Mouse (Mus musculus) 416B (cell line): ENCODE data around the gene Arhgap33.
A peak's percentile ranks its signal among the peaks of the same experiment; 100 is the strongest.
"Not testable (repeated sequence)": the region's sequence is repeated elsewhere in the genome, so short reads cannot be mapped to it uniquely, and the experiment has no call there.

Experiments used
- DNase-seq: peaks from one replicate; pipeline ENCODE4 v3.0.0; 2011; ENCODE audit warnings: low read depth

Arhgap33 gene

DNA sequence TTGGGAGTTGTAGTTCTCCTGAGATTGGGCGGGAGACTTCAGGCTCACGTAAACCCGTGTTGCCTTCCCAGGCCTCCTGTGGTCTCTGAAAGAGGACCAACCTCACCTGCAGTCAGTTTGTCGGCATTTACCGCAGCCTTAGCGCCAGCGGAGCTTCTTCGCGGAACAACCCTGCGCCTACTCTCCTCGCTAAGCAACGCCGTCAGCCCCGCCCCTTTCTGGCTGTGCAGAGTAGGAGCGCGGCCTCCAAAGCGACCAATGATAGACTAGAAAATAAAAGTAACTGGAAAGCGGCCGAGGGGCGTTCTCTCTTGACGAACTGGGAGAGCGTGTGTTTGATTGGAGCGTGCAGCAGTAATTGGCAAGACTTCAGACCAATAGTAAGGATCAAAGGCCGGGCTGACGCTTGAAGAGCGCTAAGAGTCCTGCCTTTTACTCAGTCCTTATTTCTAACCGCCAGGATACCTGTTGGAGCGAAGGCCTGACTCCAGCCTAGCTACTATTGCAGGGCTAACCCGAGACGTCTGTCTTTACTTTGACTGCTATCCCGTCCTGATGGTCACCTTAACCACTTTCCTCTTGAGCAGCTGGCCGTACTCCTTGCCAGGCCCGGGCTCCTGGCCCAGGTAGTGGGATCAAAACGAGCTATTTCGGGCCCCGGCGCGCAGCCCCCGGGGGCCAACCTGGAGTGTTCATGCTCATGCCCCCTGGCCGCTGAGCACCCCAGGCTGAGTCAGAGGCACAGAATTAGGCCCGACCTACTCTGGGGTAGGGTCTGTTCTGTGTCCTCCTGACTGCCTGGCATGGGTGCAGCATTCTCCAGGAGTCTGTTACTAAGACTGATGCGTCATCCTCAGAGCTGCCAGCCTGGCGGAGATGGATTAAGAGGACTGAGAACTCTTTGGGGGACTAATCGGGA is 17.5 kb upstream of the Arhgap33 start, which contains the start of the genes Hspb6 and Proser3:
Hspb6 (plus strand) TSS at position 77 of the 919 bp plus-strand sequence.
Proser3 (minus strand) TSS at position 198 of the 919 bp plus-strand sequence.
- peak; percentile 100 for DNase-seq

DNA sequence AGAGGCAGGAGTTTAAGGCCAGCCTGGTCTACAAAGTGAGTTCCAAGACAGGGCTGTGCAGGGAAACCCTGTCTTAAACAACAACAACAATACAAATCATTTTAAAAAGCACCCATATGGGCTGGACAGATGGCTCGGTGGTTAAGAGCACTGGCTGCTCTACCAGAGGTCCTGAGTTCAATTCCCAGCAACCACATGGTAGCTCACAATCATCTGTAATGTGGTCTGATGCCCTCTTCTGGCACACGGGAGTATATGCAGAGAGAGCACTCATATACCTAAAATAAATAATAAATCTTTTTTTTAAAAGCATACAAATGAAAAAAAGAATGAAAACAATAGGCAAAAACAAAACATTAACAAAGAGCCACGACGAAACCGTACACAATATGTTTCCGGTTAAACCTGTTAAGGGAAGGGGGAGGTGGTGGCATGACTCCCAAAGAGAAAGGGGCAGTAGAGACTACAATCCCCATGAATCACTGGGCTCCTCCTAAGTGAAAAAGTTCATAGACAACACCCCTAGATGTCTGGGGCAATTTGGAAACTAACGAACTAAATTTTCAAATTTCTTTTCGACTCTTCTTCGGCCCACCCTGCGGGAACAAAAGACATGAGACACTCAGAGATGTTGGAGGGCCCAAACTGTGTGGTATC is 16.7 kb upstream of the Arhgap33 start:
- DNase-seq, result peak; percentile 90

DNA sequence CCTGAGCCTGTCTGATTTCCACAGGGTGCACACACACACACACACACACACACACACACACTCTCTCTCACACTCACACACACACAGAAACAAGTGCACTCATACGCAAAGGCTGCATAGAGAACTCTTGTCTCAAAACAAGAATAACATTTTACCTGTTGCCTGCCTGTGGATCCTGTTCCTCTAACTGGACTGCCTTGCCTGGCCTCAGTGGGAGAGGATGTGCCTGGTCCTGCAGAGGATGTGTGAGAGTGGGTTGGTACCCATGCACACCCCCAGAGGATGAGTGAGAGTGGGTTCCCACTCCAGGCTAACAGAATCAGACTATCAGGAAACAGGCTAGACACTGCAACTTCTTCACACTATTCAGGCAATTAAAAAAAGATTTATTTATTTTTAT is 15.7 kb upstream of the Arhgap33 start:
- DNase-seq, result no peak

DNA sequence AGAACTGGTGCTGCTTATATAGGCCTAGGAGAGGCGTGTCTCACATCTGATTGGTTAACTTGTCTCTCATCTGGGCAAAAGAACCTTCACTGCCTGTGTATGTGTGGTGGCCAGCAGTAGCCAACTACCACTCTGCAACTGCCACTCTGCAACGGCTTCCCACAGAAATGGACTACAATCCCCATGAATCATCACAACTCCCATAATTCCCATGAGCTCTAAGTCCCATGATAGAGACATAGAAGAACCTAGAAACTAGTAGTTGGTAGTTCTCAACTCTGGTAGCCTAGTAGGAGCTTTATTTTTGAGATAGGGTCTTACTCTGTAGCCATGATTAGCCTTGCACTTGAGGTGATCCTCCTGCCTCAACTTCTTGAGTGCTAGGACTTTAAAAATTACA is 15.0 kb upstream of the Arhgap33 start:
- no peak for DNase-seq

DNA sequence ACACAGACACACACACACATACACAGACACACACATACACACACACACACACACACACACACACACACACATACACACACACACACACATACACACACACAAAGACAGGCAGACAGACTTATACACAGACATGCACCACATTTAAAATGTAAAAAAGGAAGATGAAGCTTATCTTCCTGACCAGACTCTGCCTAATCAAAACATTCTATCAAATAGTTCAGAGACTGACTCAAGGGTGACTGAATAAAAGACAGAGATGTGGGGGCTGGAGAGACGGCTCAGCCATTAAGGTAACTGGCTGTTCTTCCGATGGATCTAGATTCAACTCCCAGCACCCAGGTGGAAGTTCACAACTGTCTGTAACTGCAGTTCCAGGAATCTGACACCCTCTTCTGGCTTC is 9.5 kb upstream of the Arhgap33 start:
- DNase-seq, result no peak

DNA sequence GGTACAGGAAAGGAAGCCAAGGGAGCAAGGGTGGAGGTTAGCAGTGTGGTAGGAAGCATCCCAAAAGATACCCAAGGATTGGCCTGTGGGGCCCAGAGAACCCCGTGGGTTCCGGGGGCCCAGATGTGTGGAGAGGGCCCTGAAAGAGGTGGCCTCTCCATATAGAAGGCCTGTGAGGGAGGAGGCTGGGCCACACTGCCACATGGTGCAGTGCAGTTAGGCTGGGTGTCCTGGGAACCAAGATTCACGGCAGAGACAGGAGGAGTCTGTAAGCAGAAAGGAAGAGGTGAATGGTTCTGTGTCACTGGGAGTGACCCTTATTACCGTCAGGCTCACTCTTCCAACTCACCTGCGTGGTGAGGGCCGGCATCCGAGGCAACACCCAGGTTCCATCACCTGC is 5.7 kb upstream of the Arhgap33 start:
- no peak for DNase-seq

DNA sequence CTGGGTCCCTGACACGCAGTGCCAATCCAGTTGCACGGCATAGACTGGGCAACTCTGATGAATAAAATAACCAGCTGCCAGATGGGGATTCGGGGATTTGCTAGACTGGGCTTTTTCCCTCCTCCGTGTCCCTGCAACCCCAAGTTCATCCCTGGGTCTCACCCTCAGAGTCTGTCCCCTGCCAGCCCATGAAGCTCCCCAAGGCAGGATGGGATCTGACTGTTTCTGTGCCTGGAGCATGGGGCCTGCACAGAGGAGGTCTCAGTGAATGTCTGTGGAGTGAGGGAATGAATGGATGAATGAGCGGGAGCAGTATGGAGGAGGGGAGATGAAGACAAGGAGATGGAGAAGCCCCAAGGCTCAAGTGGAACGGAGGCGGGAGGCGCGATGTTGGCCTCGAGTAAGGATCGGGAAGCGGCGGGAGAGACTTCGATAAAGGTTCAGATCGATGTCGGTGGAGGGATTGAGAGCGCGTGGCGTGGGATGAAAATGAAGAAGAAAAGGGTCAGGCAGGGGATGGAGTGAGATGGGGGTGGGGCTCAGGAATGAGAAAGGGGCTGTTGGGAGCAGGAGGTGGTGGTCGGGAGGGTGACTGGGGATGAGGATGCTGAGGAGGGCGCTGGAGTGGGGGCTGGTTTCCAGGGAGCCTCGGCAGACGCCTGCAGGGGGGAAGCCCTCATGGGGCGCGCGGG is 773 bp downstream of the Arhgap33 start:
- no peak for DNase-seq

DNA sequence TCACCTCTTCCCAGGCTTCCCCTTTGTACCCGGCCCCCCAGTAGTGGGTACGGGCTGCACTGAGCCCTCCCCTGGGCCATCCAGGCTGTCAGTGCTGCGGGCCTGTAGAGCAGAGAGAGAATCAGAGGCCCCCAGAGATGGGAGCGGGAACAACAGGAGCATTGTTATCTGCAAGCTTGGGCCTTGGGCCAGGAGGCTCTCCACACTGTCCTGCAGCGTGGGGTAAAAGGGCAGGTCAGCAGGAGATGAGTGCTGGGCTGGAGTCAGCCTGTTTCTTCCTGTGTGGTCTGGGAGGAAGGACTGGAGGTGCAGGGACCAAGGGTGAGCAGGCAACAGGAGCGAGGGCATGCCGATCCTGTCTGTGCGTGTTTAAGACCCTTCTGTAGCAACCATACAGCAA is 1.9 kb downstream of the Arhgap33 start:
- no peak for DNase-seq

DNA sequence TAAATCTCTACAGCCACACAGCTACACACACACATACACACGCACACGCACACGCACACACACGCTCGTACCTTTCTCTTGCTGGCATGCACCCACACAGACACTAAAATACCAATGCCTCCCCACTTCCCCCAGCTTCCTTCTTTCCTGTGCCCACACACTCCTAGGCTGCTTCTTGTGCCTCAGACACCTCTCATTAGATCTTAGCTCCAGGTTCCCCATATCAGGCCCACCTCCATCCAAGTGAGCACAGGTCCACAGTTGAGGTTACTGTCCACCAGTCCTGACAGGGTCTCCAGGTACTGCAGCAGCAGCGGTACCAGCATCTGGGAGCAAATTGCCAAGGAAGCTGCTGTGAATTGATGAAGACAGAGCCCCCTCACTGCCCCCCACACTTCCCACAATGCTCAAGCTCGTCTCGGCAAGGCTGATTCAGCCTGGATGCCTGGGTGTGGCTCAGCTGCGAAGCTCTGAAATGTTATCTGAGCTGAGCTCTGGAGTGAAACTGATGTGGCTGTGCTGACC is 3.5 kb downstream of the Arhgap33 start:
- no peak for DNase-seq

DNA sequence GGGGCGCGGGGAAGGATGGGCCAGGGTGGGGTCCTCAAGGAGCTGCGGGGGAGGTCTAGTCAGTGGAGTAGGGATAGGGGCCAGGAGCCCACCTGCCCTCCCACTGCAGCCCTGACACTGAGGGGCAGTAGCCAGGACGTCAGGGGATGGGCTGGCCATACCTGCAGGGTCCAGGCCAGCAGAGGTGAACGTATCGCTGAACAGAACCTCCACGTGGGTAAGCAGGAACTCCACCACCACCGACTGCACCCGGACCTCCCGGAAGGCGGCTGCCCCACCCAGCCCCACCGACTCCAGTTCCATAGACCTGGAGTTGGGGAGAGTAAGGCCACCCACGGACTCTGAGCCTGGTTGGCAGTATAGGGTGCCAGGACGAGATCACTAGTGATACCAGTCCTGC is 7.9 kb downstream of the Arhgap33 start:
- no peak for DNase-seq

DNA sequence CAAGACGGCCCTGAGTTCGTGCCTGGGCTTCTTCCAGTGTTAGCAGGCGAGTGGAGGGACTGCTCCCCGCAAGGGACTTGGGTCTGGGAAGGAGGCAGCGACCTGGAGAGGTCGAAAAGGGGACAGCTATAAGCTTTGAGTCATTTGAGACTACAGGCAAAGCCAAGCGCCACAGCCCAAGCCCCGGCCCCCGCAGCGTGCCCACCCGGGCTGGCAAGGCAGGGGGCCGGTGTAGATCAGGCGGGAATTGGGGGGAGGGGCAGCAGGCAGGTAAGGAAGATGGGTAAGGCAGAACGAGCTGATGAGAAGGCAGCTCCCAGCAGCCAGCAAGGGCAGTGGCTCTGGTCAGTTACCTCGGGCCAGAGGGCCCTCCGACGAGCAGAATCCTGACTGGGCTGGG is 8.5 kb downstream of the Arhgap33 start:
- no peak for DNase-seq

DNA sequence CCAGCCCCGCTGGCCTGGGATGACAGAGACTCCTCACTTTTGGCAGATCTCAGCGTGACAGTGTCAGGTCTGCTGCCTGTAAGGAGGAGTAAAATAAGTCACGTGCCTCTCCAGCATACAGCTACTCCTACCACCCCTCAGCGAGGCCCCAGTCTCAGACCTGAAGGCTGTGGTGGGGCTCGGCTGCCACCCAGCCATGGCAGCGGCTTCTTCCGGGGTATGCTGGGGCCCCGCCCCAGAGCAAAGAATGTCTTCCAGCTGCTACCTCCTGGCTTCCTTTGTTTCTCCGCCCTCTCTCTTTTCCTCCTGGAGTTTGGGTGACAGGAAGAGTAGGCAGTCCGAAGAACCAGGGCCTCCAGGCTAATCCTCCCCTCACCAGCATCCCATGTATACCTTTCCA is 8.9 kb downstream of the Arhgap33 start:
- no peak for DNase-seq

DNA sequence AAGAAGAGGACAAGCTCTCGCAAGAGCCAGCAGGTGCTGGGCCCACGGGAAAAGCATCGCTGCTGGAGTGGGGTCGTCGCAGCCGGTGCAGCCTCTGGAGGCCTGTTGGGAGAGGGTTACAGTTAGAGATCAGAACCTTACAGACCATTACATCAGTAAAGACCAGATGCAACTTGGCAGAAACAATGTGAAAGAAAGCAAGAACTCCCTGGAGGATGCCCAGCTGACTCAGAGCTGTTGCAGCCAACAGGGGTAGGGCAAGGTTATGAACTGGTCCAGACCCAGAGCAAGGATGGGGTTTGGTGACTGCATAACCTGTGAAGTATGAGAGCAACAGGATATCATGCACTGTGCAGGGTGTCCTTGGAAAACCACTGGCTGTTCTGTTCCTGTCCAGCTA is 10.4 kb downstream of the Arhgap33 start:
- no peak for DNase-seq

DNA sequence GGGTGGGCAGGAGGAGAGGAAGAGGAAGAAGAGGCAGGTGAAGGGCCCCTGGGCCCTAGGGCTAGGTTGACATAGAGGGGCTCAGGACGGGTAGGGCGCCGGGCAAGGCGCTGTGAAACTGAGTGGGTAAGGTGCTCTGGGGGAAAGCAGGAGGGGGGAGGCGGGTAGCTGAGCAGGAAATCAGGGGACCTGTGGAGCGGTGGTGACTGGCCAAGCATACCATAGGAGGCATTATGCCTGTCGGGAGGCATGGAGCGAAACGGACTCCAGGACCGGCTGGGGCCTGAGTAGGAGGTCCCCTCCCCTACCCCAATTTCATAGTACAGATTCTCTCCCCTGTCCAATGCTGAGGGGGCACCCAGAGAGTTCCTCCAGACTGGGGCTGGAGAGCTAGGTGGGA is 12.0 kb downstream of the Arhgap33 start:
- no peak for DNase-seq

DNA sequence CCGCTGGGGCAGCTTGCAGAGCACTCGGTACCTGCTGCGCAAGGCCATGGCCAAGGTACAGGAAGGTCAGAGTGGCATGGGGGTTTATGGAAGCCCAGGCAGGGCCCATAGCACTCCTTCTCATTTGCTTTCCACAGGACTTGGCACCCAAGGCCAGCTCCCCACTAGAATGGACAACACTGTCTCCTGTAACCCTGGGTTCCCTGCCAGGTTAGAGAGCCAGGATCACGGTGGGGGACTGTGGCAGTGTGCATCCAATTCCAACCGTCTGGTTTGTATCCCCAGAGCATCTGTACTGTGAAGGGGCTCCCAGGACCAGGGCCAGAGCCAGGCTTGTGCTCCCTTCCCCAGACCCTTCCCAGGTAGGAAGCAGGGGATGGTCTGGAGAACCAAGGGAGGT is 14.0 kb downstream of the Arhgap33 start:
- DNase-seq, result no peak

DNA sequence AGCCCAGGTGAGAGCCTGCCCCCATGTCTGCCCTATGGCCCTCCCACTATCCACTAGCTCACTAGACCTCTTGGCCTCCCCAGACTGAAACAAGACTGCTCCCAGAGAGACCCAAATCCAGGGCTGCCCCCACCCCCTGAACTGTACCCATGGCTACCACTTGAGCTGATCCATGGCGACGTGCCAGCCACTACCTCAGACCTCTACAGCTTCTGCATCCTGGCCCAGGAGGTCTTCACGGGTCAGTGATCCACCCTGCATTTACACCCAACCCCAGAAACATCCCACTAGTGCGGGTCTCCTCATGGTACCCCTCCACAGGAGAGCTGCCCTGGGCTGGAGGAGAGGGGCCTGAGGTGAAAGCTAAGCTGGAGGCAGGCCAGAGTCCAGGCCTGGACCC is 14.5 kb downstream of the Arhgap33 start:
- no peak for DNase-seq

DNA sequence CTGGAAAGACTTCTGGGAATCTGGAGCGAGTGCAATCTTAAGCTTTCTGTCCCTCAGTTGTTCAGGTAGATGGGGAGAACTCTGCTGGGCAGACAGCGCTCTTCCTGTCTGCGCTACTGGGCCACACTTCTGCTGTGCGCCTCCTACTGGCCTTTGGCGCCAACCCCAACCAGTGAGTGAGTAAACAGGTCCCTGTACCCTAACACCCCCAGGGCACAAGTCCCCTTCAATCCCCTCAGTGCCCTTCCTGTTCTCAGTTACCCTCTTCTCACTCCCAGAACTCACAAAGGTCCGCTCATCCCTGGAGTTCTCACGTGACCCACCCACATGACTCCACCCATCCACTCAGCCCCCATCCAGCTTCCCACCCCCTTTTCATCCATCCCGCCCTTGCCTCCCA is 16.5 kb downstream of the Arhgap33 start:
- DNase-seq, result no peak

DNA sequence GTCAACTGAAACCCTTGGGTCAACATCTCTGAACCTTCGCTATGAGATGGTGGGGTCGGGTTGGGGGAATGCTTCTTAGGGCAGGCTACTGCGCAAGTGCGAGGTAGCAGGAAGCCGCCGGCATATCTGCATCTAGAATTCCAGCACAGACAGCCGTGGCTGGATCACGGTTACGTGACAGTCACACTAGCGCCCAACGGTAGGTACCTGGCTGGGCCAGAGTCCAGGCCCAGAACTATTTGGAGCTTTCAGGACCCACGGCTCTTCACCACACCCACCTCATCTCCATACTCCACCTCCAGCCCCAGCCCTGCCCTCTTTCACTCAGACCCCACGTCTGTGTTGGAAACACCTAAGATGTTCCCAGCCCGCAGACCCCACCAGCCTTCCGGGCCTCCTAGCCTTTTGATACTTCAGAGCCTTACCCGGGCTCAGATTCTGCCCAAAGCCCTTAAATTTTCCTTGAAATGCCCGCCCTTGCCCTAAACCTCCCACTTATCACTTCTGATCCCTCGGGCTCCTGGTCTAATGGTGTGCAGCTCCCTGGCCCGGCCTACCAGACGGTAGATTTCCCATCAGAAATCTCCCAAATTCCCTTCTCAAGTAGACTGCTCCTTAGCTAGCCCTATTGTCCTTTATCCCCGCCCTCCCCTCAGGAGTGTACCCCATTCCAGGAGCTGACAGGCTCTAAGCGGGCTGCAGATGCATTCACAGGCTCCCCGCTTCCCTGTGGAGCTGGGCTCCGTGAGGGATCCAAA is 19.7 kb downstream of the Arhgap33 start:
- no peak for DNase-seq

DNA sequence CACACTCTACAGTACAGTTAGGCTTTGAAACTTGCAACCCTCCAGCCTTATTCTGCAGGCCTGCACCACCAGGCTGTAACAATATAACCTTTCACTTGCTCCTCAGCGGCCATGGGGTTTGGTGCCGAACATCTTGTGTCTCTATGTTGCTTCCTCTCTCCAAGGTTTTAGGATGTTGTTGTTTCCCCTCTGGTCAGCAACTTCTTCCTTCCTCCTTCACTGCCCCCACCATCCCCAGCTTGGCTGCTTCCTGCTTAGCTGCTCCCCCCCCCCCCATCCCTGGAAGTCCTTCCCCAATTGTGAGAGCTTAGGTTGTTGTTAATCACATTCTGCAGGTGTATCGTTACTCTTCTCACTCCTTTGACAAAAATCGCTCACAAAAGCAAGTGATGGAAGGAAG is 26.8 kb downstream of the Arhgap33 start:
- DNase-seq, result no peak

DNA sequence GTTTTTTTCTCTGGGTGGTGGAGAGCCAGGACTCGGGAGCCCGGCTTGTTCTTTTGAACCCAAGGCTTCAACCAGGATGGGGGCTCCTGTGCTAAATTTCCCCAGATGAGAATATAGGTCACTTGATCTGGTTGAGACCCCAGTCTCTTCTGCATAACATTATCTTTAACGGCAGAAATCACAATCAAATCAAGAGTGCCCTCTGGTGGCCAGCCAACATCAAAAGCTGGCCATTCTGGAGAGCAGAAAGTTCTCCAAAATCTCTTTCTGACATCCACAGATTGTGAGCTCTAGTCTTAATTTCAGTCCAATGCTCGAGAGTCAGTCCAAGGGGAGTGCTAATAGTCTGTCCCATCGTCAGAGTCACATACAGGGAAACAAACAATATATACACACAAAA is 33.7 kb downstream of the Arhgap33 start:
- not testable (repeated sequence) for DNase-seq

DNA sequence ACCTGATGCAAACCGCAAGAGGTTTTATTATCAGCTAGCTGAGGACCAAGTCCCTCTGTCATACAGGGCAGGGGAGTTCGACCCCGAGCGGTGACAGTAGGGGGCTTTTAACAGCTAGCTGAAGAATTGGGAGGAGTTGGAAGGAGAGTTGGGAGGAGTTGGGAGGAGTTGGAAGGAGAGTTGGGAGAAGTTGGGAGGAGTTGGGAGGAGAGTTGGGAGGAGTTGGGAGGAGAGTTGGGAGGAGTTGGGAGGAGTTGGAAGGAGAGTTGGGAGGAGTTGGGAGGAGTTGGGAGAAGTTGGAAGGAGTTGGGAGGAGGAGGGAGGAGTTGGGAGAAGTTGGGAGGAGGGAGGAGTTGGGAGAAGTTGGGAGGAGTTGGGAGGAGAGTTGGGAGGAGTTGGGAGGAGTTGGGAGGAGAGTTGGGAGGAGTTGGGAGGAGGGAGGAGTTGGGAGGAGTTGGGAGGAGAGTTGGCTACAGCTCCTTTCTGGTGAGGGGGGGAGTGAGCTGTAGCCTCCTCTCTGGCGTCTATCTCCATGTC is 39.3 kb downstream of the Arhgap33 start:
- not testable (repeated sequence) for DNase-seq
